Mouse (Mus musculus) kidney, adult 2 months (tissue): ENCODE measurements at regions not wholly inside any gene's neighbourhood (a gene's known extent, or its start where the extent isn't known, plus 50 kb on each side); places are given as distances from the start of the nearest gene placed in this dataset.

Experiments
- DNase-seq: peaks from one replicate; pipeline ENCODE4 v3.0.0; 2021
- H3K27ac ChIP-seq: fragments of 200-500 bp; 2 replicates; pipeline ENCODE4 v1.5.1; 2012; ENCODE audit warnings: low read depth, low read length, control low read depth, inconsistent platforms; ENCODE audit not compliant: insufficient read depth
- H3K27me3 ChIP-seq: fragments of 200-500 bp; replicated peaks from 2 replicates; pipeline ENCODE4 v1.6.1; 2012; ENCODE audit warnings: mild to moderate bottlenecking, moderate library complexity, low read length, inconsistent platforms; ENCODE audit not compliant: control insufficient read depth, insufficient read depth
- H3K36me3 ChIP-seq: fragments of 200-500 bp; 2 replicates; pipeline ENCODE4 v1.6.1; 2012; ENCODE audit warnings: mild to moderate bottlenecking, moderate library complexity, low read length, inconsistent platforms; ENCODE audit not compliant: control insufficient read depth, insufficient read depth
- H3K4me1 ChIP-seq: fragments of 200-500 bp; 2 replicates; pipeline ENCODE4 v1.6.1; 2011; ENCODE audit warnings: low read length; ENCODE audit not compliant: control insufficient read depth, insufficient read depth
- H3K4me3 ChIP-seq: fragments of 200-500 bp; 2 replicates; pipeline ENCODE4 v1.5.1; 2011; ENCODE audit warnings: mild to moderate bottlenecking, low read depth, low read length, control low read depth; ENCODE audit not compliant: insufficient read depth
- CTCF ChIP-seq: fragments of 200-500 bp; conservative IDR thresholded peaks from 2 replicates; pipeline ENCODE4 v1.5.1; 2011; ENCODE audit warnings: low read depth, mild to moderate bottlenecking, control low read depth, low read length, moderate library complexity, mixed read lengths; ENCODE audit not compliant: insufficient read depth, insufficient read length
- POLR2A ChIP-seq: fragments of 200-500 bp; IDR thresholded peaks from one replicate; pipeline ENCODE4 v1.6.1; 2011; ENCODE audit warnings: low read depth, low read length, control low read depth
- WGBS: fragments of 180-500 bp; shearing (Covaris S2); methylation state at CpG from one replicate; pipeline ENCODE4 v1.1.7; 2018; 5-methylcytosine and 5-hydroxymethylcytosine counted together

- Histone ChIP-seq H3K27me3 (no peaks in the 10 kb centered on the region), H3K27ac (no peak overlapping the region), H3K36me3 (no peaks in the 10 kb centered on the region), H3K4me3 (no peak overlapping the region), H3K4me1 (no peaks in the 10 kb centered on the region)
- WGBS = 80% methylated on average over 3 of the region's 3 CpGs
- TF ChIP-seq CTCF = no peak
- no peak for TF ChIP-seq POLR2A
- DNase-seq = no peak
Observed at GRCm38 (mm10) chr14:100664180-100664579, 379.7 kb upstream of the Klf12 start.

- Histone ChIP-seq H3K27ac (no peak overlapping the region), H3K27me3 (no peaks in the 10 kb centered on the region), H3K4me3 (no peak overlapping the region), H3K36me3 (no peaks in the 10 kb centered on the region), H3K4me1 (no peaks in the 10 kb centered on the region)
- no peak for DNase-seq
- TF ChIP-seq CTCF (no peak), POLR2A (no peak)
- 59% methylated on average over 2 of the region's 2 CpGs for WGBS
Observed at GRCm38 (mm10) chr14:100642076-100642475, 357.6 kb upstream of the Klf12 start.

GRCm38 (mm10) chr14:100634521-100634920 lies 350.0 kb upstream of the Klf12 start:
- H3K36me3 ChIP-seq = no peaks in the 10 kb centered on the region
- no peak for TF ChIP-seq POLR2A
- TF ChIP-seq CTCF = no peak
- H3K4me1 ChIP-seq = no peaks in the 10 kb centered on the region
- no peaks in the 10 kb centered on the region for H3K27me3 ChIP-seq
- 50% methylated on average over 6 of the region's 6 CpGs for WGBS
- DNase-seq = no peak
- H3K27ac ChIP-seq = no peak overlapping the region
- H3K4me3 ChIP-seq = no peak overlapping the region

GRCm38 (mm10) chr14:100631676-100632075 lies 347.2 kb upstream of the Klf12 start:
- H3K36me3 ChIP-seq = no peaks in the 10 kb centered on the region
- no peak for DNase-seq
- no peak overlapping the region for H3K4me3 ChIP-seq
- 51% methylated on average over 1 of the region's 1 CpGs for WGBS
- no peaks in the 10 kb centered on the region for H3K4me1 ChIP-seq
- H3K27ac ChIP-seq = no peak overlapping the region
- H3K27me3 ChIP-seq = no peaks in the 10 kb centered on the region
- TF ChIP-seq POLR2A = no peak
- no peak for TF ChIP-seq CTCF

GRCm38 (mm10) chr14:100630197-100630596 lies 345.7 kb upstream of the Klf12 start:
- no peak for DNase-seq
- Histone ChIP-seq H3K27me3 (no peaks in the 10 kb centered on the region), H3K27ac (no peak overlapping the region), H3K4me3 (no peak overlapping the region), H3K4me1 (no peaks in the 10 kb centered on the region), H3K36me3 (no peaks in the 10 kb centered on the region)
- TF ChIP-seq POLR2A (no peak), CTCF (no peak)
- 72% methylated on average over 6 of the region's 6 CpGs for WGBS

GRCm38 (mm10) chr14:100627523-100627922 lies 343.0 kb upstream of the Klf12 start:
- 40% methylated on average over 2 of the region's 2 CpGs for whole genome bisulfite sequencing
- Histone ChIP-seq H3K36me3 (no peaks in the 10 kb centered on the region), H3K4me3 (no peak overlapping the region), H3K4me1 (no peaks in the 10 kb centered on the region), H3K27ac (no peak overlapping the region), H3K27me3 (no peaks in the 10 kb centered on the region)
- no peak for DNase-seq
- no peak for TF ChIP-seq POLR2A
- no peak for TF ChIP-seq CTCF

GRCm38 (mm10) chr14:100619656-100620030 lies 335.2 kb upstream of the Klf12 start:
- no peak for DNase-seq
- Histone ChIP-seq H3K4me1 (no peaks in the 10 kb centered on the region), H3K27ac (no peak overlapping the region), H3K36me3 (no peaks in the 10 kb centered on the region), H3K27me3 (no peaks in the 10 kb centered on the region), H3K4me3 (no peak overlapping the region)
- WGBS = 83% methylated on average over 1 of the region's 1 CpGs
- TF ChIP-seq CTCF = no peak
- no peak for TF ChIP-seq POLR2A

GRCm38 (mm10) chr14:100618793-100619655 lies 334.5 kb upstream of the Klf12 start:
- Histone ChIP-seq H3K27ac (no peak overlapping the region), H3K4me3 (no peak overlapping the region), H3K36me3 (no peaks in the 10 kb centered on the region), H3K4me1 (no peaks in the 10 kb centered on the region), H3K27me3 (no peaks in the 10 kb centered on the region)
- WGBS = 60% methylated on average over 12 of the region's 12 CpGs
- no peak for TF ChIP-seq CTCF
- no peak for DNase-seq
